Mouse (Mus musculus): Measurements from ENCODE around the gene Zfp46. TPM values are rescaled to one million over a fixed set of nuclear protein-coding genes. Genes with fewer than 3 reads are reported as not detected.

Gene Zfp46
- 23.9 and 25.9 TPM in 2 replicates for polyA plus RNA-seq (2015; fragmentation: Nextera tagmentation; extraction: Ambion mirVana)

DNA sequence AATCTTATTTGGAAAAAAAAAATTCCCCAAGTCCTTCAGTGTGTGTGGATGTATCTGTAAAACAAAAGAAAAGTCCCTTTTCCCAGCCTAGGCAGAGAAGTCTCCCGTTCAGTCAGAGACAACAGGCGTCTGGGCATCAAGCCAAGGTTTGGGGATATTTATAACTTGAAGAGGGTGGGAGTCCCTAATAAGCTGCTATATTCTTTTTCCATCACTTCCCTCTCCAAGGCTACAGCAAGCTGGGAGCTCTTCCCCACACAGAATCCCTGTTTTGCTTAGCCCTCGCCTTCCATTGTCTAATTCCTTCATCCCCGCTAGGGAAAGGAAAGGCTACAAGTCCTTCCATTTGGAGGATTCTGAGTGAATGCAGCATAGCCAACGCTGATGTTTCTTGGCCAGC lies at the start of gene Zfp46:
TSS of gene Zfp46 (plus strand) at position 229 of the 400 bp plus-strand sequence.
- no peaks in the 10 kb centered on the region for H3K27me3 ChIP-seq (ENCODE audit: control insufficient read depth, insufficient read depth, low read length)
- H3K4me3 ChIP-seq (replicated peaks; ENCODE audit: low read length) = peak within 1 kb of the TSS; percentile 66
- 0 out of 2 replicates have a peak, but pooled peaks have one; percentile 18 for ATAC-seq (ENCODE audit: insufficient read depth, low FRiP score)
- peaks cover 18% of the 10 kb centered on the region for H3K36me3 ChIP-seq (ENCODE audit: control insufficient read depth, insufficient read depth, low read length)
- H3K9ac ChIP-seq (ENCODE audit: low read length) = peak within 1 kb of the TSS; percentile 81
- 0 out of 2 replicates have a peak, but pooled peaks cover 2% of the 10 kb centered on the region for H3K9me3 ChIP-seq (replicated peaks; ENCODE audit: control insufficient read depth, low read length)
- peak within 1 kb of the TSS; percentile 64 for H3K4me2 ChIP-seq (ENCODE audit: low read depth, low read length)
- peaks cover 27% of the 10 kb centered on the region for H3K4me1 ChIP-seq (ENCODE audit: control insufficient read depth, insufficient read depth, low read length)
- 22% methylated on average over 5 of the region's 5 CpGs for WGBS
- H3K27ac ChIP-seq (ENCODE audit: low read length) = peak within 1 kb of the TSS; percentile 90

DNA sequence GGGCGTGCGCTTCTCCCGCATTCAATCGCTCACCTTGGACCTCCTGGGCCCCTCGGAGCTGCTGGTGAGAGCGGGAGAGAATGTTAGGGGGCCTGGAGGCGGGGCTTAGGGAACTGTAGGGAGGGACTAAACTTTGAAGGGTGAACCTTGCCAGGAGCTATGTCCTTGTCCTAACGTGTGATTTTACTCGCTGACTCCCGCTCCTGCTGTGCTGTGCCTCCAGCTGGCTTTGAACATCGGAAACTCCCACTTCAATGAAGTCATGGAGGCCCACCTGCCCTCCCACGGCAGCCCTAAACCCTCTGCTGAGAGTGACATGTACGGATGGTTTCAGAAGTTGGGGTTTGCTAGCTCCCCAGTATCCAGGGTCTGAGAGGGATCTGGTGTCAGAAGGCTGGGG lies 45.8 kb upstream of the Zfp46 start:
- no peak for ATAC-seq (ENCODE audit: insufficient read depth, low FRiP score)
- Histone ChIP-seq H3K9me3 (replicated peaks; ENCODE audit: control insufficient read depth, low read length) (no peaks in the 10 kb centered on the region), H3K4me3 (replicated peaks; ENCODE audit: low read length) (no peak overlapping the region), H3K27ac (ENCODE audit: low read length) (no peak overlapping the region), H3K9ac (ENCODE audit: low read length) (peak overlapping the region; percentile 33; the same call in 1 of the 2 replicates), H3K27me3 (ENCODE audit: control insufficient read depth, insufficient read depth, low read length) (no peaks in the 10 kb centered on the region), H3K4me1 (ENCODE audit: control insufficient read depth, insufficient read depth, low read length) (no peaks in the 10 kb centered on the region), H3K4me2 (ENCODE audit: low read depth, low read length) (no peak overlapping the region), H3K36me3 (ENCODE audit: control insufficient read depth, insufficient read depth, low read length) (peaks cover under 1% of the 10 kb centered on the region; the same call in 1 of the 2 replicates)
- 39% methylated on average over 13 of the region's 13 CpGs for WGBS

DNA sequence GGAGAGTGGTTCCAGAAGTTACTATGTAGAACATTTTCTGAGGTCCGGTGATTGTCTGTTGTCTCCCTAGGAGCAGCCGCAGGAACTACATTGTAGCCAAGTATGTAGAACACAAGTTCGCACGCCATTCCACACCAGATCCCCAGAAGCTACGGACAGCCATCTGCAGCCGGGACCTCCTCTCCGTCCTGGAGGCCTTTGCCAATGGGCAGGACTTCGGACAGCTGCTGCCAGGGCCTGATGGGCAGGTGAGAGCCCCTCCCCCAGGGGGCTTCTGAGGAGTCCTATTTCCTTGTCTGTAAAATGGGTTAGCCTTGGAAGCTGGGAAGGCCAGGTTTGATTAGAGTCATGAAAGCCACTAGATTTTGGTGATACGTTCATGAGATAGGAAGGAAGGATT lies 45.4 kb upstream of the Zfp46 start:
- Histone ChIP-seq H3K9me3 (replicated peaks; ENCODE audit: control insufficient read depth, low read length) (no peaks in the 10 kb centered on the region), H3K27me3 (ENCODE audit: control insufficient read depth, insufficient read depth, low read length) (no peaks in the 10 kb centered on the region), H3K27ac (ENCODE audit: low read length) (no peak overlapping the region), H3K4me3 (replicated peaks; ENCODE audit: low read length) (no peak overlapping the region), H3K4me2 (ENCODE audit: low read depth, low read length) (no peak overlapping the region), H3K36me3 (ENCODE audit: control insufficient read depth, insufficient read depth, low read length) (0 out of 2 replicates have a peak, but pooled peaks cover 3% of the 10 kb centered on the region), H3K4me1 (ENCODE audit: control insufficient read depth, insufficient read depth, low read length) (no peaks in the 10 kb centered on the region), H3K9ac (ENCODE audit: low read length) (peak overlapping the region; percentile 33; the same call in 1 of the 2 replicates)
- ATAC-seq (ENCODE audit: insufficient read depth, low FRiP score) = no peak
- WGBS = 78% methylated on average over 9 of the region's 9 CpGs

DNA sequence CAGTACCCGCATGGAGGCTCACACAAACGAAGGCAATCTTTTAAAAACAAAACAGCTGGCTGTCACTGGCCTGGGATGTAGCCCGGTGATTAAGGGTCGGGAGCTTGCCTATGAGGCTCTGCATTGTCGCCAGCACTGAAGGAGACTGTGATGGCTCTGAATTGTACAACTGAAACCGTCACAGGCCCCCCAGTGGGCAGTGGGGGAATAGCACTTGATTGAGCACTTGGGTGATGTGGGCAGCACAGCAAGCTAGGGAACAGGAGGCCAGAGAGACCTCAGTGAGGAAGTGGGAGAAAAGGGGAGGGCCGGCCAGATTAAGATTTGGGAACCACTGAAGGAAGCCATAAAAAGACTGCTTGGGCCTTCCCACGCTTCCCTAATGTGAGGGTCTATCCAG lies 44.9 kb upstream of the Zfp46 start:
- Histone ChIP-seq H3K27me3 (ENCODE audit: control insufficient read depth, insufficient read depth, low read length) (no peaks in the 10 kb centered on the region), H3K9ac (ENCODE audit: low read length) (no peak overlapping the region), H3K4me1 (ENCODE audit: control insufficient read depth, insufficient read depth, low read length) (no peaks in the 10 kb centered on the region), H3K36me3 (ENCODE audit: control insufficient read depth, insufficient read depth, low read length) (0 out of 2 replicates have a peak, but pooled peaks cover 3% of the 10 kb centered on the region), H3K4me2 (ENCODE audit: low read depth, low read length) (no peak overlapping the region), H3K9me3 (replicated peaks; ENCODE audit: control insufficient read depth, low read length) (no peaks in the 10 kb centered on the region), H3K4me3 (replicated peaks; ENCODE audit: low read length) (no peak overlapping the region), H3K27ac (ENCODE audit: low read length) (no peak overlapping the region)
- WGBS = 26% methylated on average over 8 of the region's 8 CpGs
- no peak for ATAC-seq (ENCODE audit: insufficient read depth, low FRiP score)

DNA sequence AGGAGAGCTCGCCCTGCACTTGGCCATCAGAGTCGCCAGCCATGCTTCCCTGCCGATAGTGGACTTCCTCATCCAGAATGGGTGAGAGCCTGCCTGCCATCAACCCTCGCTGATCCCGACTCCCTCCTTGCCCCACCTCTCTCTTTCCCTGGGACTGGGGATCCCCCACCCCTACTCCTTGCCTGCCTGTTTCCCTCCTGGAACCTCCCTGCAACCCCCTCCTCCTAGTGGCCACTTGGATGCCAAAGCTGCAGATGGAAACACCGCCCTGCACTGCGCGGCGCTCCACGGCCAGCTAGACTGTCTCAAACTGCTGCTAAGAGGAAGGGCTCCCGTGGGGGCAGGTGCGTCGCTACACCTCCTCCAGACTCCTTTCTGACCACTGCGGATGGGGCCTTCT lies 44.4 kb upstream of the Zfp46 start:
- Histone ChIP-seq H3K9me3 (replicated peaks; ENCODE audit: control insufficient read depth, low read length) (no peaks in the 10 kb centered on the region), H3K4me2 (ENCODE audit: low read depth, low read length) (no peak overlapping the region), H3K27ac (ENCODE audit: low read length) (no peak overlapping the region), H3K4me3 (replicated peaks; ENCODE audit: low read length) (no peak overlapping the region), H3K27me3 (ENCODE audit: control insufficient read depth, insufficient read depth, low read length) (no peaks in the 10 kb centered on the region), H3K9ac (ENCODE audit: low read length) (no peak overlapping the region), H3K36me3 (ENCODE audit: control insufficient read depth, insufficient read depth, low read length) (0 out of 2 replicates have a peak, but pooled peaks cover 3% of the 10 kb centered on the region), H3K4me1 (ENCODE audit: control insufficient read depth, insufficient read depth, low read length) (no peaks in the 10 kb centered on the region)
- WGBS = 77% methylated on average over 14 of the region's 14 CpGs
- ATAC-seq (ENCODE audit: insufficient read depth, low FRiP score) = no peak

DNA sequence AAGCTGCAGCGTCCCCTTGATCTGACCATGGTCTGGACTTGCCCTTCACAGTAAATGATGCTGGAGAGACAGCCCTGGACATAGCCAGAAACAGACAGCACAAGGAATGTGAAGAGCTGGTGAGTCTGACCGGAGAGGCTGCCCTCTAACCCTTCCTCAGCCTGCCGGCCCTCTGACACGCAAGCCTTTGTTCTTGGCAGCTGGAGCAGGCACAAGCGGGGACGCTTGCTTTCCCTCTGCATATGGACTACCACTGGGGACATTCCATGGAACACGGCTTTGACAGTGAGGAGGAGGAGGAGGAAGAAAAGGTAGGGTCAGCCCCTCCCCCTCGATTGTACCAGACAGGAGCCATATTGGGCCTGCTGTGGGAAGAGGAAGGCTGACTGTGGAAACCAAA lies 43.5 kb upstream of the Zfp46 start:
- no peak overlapping the region for H3K4me3 ChIP-seq (replicated peaks; ENCODE audit: low read length)
- H3K36me3 ChIP-seq (ENCODE audit: control insufficient read depth, insufficient read depth, low read length) = 0 out of 2 replicates have a peak, but pooled peaks cover 3% of the 10 kb centered on the region
- WGBS = 69% methylated on average over 8 of the region's 8 CpGs
- H3K9ac ChIP-seq (ENCODE audit: low read length) = no peak overlapping the region
- no peak overlapping the region for H3K27ac ChIP-seq (ENCODE audit: low read length)
- H3K27me3 ChIP-seq (ENCODE audit: control insufficient read depth, insufficient read depth, low read length) = no peaks in the 10 kb centered on the region
- no peak for ATAC-seq (ENCODE audit: insufficient read depth, low FRiP score)
- 0 out of 2 replicates have a peak, but pooled peaks cover under 1% of the 10 kb centered on the region for H3K4me1 ChIP-seq (ENCODE audit: control insufficient read depth, insufficient read depth, low read length)
- H3K9me3 ChIP-seq (replicated peaks; ENCODE audit: control insufficient read depth, low read length) = no peaks in the 10 kb centered on the region
- H3K4me2 ChIP-seq (ENCODE audit: low read depth, low read length) = no peak overlapping the region

DNA sequence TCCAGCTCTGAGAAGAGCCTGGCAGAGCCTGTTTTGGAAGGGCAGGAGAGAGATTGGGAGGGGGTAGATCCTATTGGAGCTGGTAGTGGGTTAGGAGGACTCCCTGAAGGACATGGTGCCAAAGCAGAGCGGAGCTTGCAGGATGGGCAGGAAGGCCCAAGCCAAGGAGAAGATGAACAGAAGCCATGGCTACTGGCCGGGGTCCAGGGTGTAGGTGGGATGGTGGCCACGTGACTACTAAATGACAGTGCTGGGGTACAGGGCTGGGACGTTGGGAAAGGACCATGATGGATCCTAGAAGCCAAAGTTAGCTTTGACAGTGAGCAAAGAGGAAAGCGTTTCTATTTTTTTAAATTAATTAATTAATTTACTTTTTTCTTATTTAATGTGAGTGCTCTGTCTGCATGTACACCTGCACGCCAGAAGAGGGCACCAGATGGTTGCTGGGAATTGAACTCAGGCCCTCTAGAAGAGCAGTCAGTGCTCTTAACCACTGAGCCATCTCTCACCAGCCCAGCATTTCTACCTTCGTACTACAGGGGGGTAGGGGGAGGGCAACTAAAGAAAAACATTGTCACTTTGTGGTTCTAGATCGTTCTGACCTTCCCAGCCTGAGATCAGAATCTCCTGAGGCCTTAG lies 42.3 kb upstream of the Zfp46 start:
- Histone ChIP-seq H3K36me3 (ENCODE audit: control insufficient read depth, insufficient read depth, low read length) (0 out of 2 replicates have a peak, but pooled peaks cover 3% of the 10 kb centered on the region), H3K4me3 (replicated peaks; ENCODE audit: low read length) (no peak overlapping the region), H3K4me1 (ENCODE audit: control insufficient read depth, insufficient read depth, low read length) (peaks cover 13% of the 10 kb centered on the region), H3K9me3 (replicated peaks; ENCODE audit: control insufficient read depth, low read length) (no peaks in the 10 kb centered on the region), H3K4me2 (ENCODE audit: low read depth, low read length) (no peak overlapping the region), H3K9ac (ENCODE audit: low read length) (no peak overlapping the region), H3K27me3 (ENCODE audit: control insufficient read depth, insufficient read depth, low read length) (peaks cover 8% of the 10 kb centered on the region), H3K27ac (ENCODE audit: low read length) (no peak overlapping the region)
- no peak for ATAC-seq (ENCODE audit: insufficient read depth, low FRiP score)
- 47% methylated on average over 8 of the region's 8 CpGs for WGBS

DNA sequence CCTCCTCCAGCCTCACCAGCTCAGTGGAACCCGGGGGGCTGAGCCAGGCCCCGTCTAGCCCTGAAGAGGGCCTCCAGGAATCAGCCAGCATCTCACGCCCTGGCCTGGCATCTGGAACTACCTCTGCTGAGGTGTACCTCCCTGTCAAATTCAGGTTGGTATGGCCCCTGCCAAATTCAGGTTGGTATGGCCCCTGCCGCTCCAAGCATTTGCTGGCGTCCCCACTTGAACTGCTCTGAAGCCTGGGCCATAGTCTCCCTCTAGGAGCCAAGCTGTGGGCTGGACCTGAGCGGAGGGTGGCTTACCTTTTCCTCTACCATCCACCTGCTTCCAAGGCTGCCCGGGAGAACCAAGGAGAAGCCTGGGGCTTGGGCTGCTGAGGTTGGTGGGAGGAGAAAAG lies 41.8 kb upstream of the Zfp46 start:
- no peak for ATAC-seq (ENCODE audit: insufficient read depth, low FRiP score)
- no peak overlapping the region for H3K4me3 ChIP-seq (replicated peaks; ENCODE audit: low read length)
- H3K9ac ChIP-seq (ENCODE audit: low read length) = no peak overlapping the region
- H3K9me3 ChIP-seq (replicated peaks; ENCODE audit: control insufficient read depth, low read length) = no peaks in the 10 kb centered on the region
- 0 out of 2 replicates have a peak, but pooled peaks cover 3% of the 10 kb centered on the region for H3K36me3 ChIP-seq (ENCODE audit: control insufficient read depth, insufficient read depth, low read length)
- no peak overlapping the region for H3K4me2 ChIP-seq (ENCODE audit: low read depth, low read length)
- H3K27me3 ChIP-seq (ENCODE audit: control insufficient read depth, insufficient read depth, low read length) = peaks cover 8% of the 10 kb centered on the region
- H3K27ac ChIP-seq (ENCODE audit: low read length) = no peak overlapping the region
- 81% methylated on average over 7 of the region's 7 CpGs for WGBS
- peaks cover 18% of the 10 kb centered on the region for H3K4me1 ChIP-seq (ENCODE audit: control insufficient read depth, insufficient read depth, low read length)

DNA sequence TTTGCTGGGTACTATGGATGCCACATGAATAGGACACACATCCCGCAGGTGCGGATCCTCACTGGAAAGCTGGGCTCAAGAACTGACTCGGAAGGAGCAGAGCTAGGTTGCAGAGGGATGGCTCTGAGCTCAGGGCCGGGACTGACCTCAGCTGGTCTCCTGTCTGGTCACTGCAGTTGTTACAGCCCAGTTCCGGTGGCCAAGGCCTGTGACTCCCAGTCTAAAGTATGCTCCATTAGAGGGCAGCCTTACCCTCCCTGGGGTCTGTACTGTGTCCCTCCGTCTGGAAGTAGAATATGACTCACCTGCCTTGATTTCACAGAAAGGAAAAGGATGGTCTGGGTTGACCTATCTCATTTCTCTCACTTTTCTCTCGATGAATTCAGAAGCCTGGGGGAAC lies 40.3 kb upstream of the Zfp46 start:
- 67% methylated on average over 7 of the region's 7 CpGs for WGBS
- Histone ChIP-seq H3K4me2 (ENCODE audit: low read depth, low read length) (no peak overlapping the region), H3K27me3 (ENCODE audit: control insufficient read depth, insufficient read depth, low read length) (peaks cover 17% of the 10 kb centered on the region), H3K9ac (ENCODE audit: low read length) (no peak overlapping the region), H3K36me3 (ENCODE audit: control insufficient read depth, insufficient read depth, low read length) (0 out of 2 replicates have a peak, but pooled peaks cover 3% of the 10 kb centered on the region), H3K4me1 (ENCODE audit: control insufficient read depth, insufficient read depth, low read length) (peaks cover 30% of the 10 kb centered on the region), H3K4me3 (replicated peaks; ENCODE audit: low read length) (no peak overlapping the region), H3K9me3 (replicated peaks; ENCODE audit: control insufficient read depth, low read length) (no peaks in the 10 kb centered on the region), H3K27ac (ENCODE audit: low read length) (no peak overlapping the region)
- ATAC-seq (ENCODE audit: insufficient read depth, low FRiP score) = no peak

Measured in stomach, embryonic 16.5 days (tissue).